Comparison of ENCODE assay signal across 8 mouse cellular contexts in genomic region chr9:32901287-32901686, GRCm38 (mm10).
A peak's percentile ranks its signal among the peaks of the same experiment; 100 is the strongest.
DNase-seq lines count a peak whose midpoint lies in the region; ATAC-seq and TF ChIP-seq lines count a peak whose summit lies in the region.

No protein-coding gene starts in this region.

- no peak for ATAC-seq in liver, embryonic 12.5 days
- ATAC-seq in heart, embryonic 15.5 days (replicated peaks; ENCODE audit: insufficient number of reproducible peaks, insufficient read depth, low FRiP score, low read depth): peak; percentile 64
- ATAC-seq in forebrain, embryonic 12.5 days (ENCODE audit: low FRiP score): no peak
- no peak for ATAC-seq in hindbrain, embryonic 16.5 days

- TF ChIP-seq POLR2A in liver, adult 2 months (IDR thresholded peaks at IDR 0.05; ENCODE audit: extremely low read depth, insufficient read depth, low read length): no peak

- H3K4me2 ChIP-seq in liver, embryonic 12.5 days: no peak overlapping the region
- no peak overlapping the region for H3K4me2 ChIP-seq in heart, embryonic 15.5 days
- H3K4me2 ChIP-seq in forebrain, embryonic 12.5 days: no peak overlapping the region
- no peak overlapping the region for H3K4me2 ChIP-seq in hindbrain, embryonic 16.5 days (ENCODE audit: low read length)

- no peaks in the 10 kb centered on the region for H3K36me3 ChIP-seq in liver, adult 2 months (ENCODE audit: control insufficient read depth, insufficient read depth, low read length)
- H3K36me3 ChIP-seq in liver, embryonic 12.5 days: no peaks in the 10 kb centered on the region
- no peaks in the 10 kb centered on the region for H3K36me3 ChIP-seq in heart, embryonic 15.5 days
- no peaks in the 10 kb centered on the region for H3K36me3 ChIP-seq in limb, embryonic 10.5 days
- no peaks in the 10 kb centered on the region; the same call in 1 of the 2 replicates for H3K36me3 ChIP-seq in splenic B cell, adult 2 months (ENCODE audit: control insufficient read depth, insufficient read depth, low read length, poor library complexity, severe bottlenecking)
- no peaks in the 10 kb centered on the region for H3K36me3 ChIP-seq in forebrain, embryonic 12.5 days (replicated peaks)
- H3K36me3 ChIP-seq in hindbrain, embryonic 16.5 days (ENCODE audit: control insufficient read depth, insufficient read depth, low read length): no peaks in the 10 kb centered on the region

- H3K4me3 ChIP-seq in liver, adult 2 months (ENCODE audit: insufficient read depth, low read depth, low read length): no peak overlapping the region
- no peak overlapping the region for H3K4me3 ChIP-seq in liver, embryonic 12.5 days
- H3K4me3 ChIP-seq in heart, embryonic 15.5 days: no peak overlapping the region
- H3K4me3 ChIP-seq in limb, embryonic 10.5 days: no peak overlapping the region
- no peak overlapping the region for H3K4me3 ChIP-seq in forebrain, embryonic 12.5 days (replicated peaks)
- no peak overlapping the region for H3K4me3 ChIP-seq in hindbrain, embryonic 16.5 days (ENCODE audit: low read length)

- no peak overlapping the region for H3K9ac ChIP-seq in liver, adult 2 months (ENCODE audit: low read depth, low read length)
- no peak overlapping the region for H3K9ac ChIP-seq in liver, embryonic 12.5 days
- no peak overlapping the region for H3K9ac ChIP-seq in heart, embryonic 15.5 days
- no peak overlapping the region for H3K9ac ChIP-seq in forebrain, embryonic 12.5 days
- no peak overlapping the region for H3K9ac ChIP-seq in hindbrain, embryonic 16.5 days (ENCODE audit: low read depth, low read length)

- H3K79me2 ChIP-seq in liver, adult 2 months (ENCODE audit: control insufficient read depth, insufficient read depth, low read length): no peaks in the 10 kb centered on the region

- TF ChIP-seq CTCF in liver, adult 2 months (IDR thresholded peaks at IDR 0.05; ENCODE audit: low read depth, low read length): no peak

- WGBS in liver, adult 2 months: 39% methylated on average over 4 of the region's 4 CpGs
- WGBS in liver, embryonic 12.5 days (ENCODE audit: insufficient replicate concordance): 38% methylated on average over 4 of the region's 4 CpGs
- 57% methylated on average over 4 of the region's 4 CpGs for WGBS in heart, embryonic 15.5 days
- WGBS in limb, embryonic 10.5 days: 65% methylated on average over 4 of the region's 4 CpGs
- WGBS in forebrain, embryonic 12.5 days: 48% methylated on average over 4 of the region's 4 CpGs
- 25% methylated on average over 4 of the region's 4 CpGs for WGBS in hindbrain, embryonic 16.5 days

- no peaks in the 10 kb centered on the region for H3K9me3 ChIP-seq in liver, embryonic 12.5 days (replicated peaks)
- H3K9me3 ChIP-seq in heart, embryonic 15.5 days (replicated peaks): no peaks in the 10 kb centered on the region
- no peaks in the 10 kb centered on the region for H3K9me3 ChIP-seq in limb, embryonic 10.5 days (replicated peaks)
- H3K9me3 ChIP-seq in forebrain, embryonic 12.5 days: no peaks in the 10 kb centered on the region
- H3K9me3 ChIP-seq in hindbrain, embryonic 16.5 days (ENCODE audit: control insufficient read depth, low read length): no peaks in the 10 kb centered on the region

- DNase-seq in liver, adult 2 months (ENCODE audit: extremely low read depth, low read depth, low spot score): peak; percentile 17
- DNase-seq in limb, embryonic 10.5 days (ENCODE audit: low spot score): no peak
- peak; percentile 4 for DNase-seq in splenic B cell, adult 2 months (ENCODE audit: low read depth, low spot score)
- DNase-seq in layer of hippocampus, postnatal 25 days (ENCODE audit: extremely low spot score in 1 of 2, low spot score in 1 of 2): no peak

- H3K27ac ChIP-seq in liver, adult 2 months (replicated peaks; ENCODE audit: insufficient read depth, low read depth, low read length): peak overlapping the region; percentile 73
- H3K27ac ChIP-seq in liver, embryonic 12.5 days: no peak overlapping the region
- peak overlapping the region; percentile 35; the same call in 1 of the 2 replicates for H3K27ac ChIP-seq in heart, embryonic 15.5 days
- peak overlapping the region; percentile 62 for H3K27ac ChIP-seq in limb, embryonic 10.5 days
- no peak overlapping the region for H3K27ac ChIP-seq in forebrain, embryonic 12.5 days
- no peak overlapping the region for H3K27ac ChIP-seq in hindbrain, embryonic 16.5 days (ENCODE audit: low read depth, low read length)

- H3K27me3 ChIP-seq in liver, adult 2 months (ENCODE audit: control insufficient read depth, insufficient read depth, low read length): no peaks in the 10 kb centered on the region
- H3K27me3 ChIP-seq in liver, embryonic 12.5 days (replicated peaks): no peaks in the 10 kb centered on the region
- no peaks in the 10 kb centered on the region for H3K27me3 ChIP-seq in heart, embryonic 15.5 days
- no peaks in the 10 kb centered on the region for H3K27me3 ChIP-seq in limb, embryonic 10.5 days (ENCODE audit: low read depth, poor library complexity, severe bottlenecking)
- no peaks in the 10 kb centered on the region for H3K27me3 ChIP-seq in splenic B cell, adult 2 months (ENCODE audit: control insufficient read depth, insufficient read depth, low read length, poor library complexity, severe bottlenecking)
- no peaks in the 10 kb centered on the region for H3K27me3 ChIP-seq in forebrain, embryonic 12.5 days
- H3K27me3 ChIP-seq in hindbrain, embryonic 16.5 days (replicated peaks; ENCODE audit: control insufficient read depth, insufficient read depth, low read length): no peaks in the 10 kb centered on the region

- H3K4me1 ChIP-seq in liver, adult 2 months (ENCODE audit: control insufficient read depth, insufficient read depth, low read length): peaks cover 5% of the 10 kb centered on the region
- H3K4me1 ChIP-seq in liver, embryonic 12.5 days: no peaks in the 10 kb centered on the region
- peaks cover 4% of the 10 kb centered on the region for H3K4me1 ChIP-seq in heart, embryonic 15.5 days (replicated peaks)
- peaks cover 12% of the 10 kb centered on the region for H3K4me1 ChIP-seq in limb, embryonic 10.5 days
- H3K4me1 ChIP-seq in forebrain, embryonic 12.5 days: no peaks in the 10 kb centered on the region
- no peaks in the 10 kb centered on the region for H3K4me1 ChIP-seq in hindbrain, embryonic 16.5 days (ENCODE audit: control insufficient read depth, insufficient read depth, low read depth, low read length)

Comparison
In these comparisons a context has a peak if more than half of its experiments do, and no peak if none do; other contexts are left out.
1. H3K27ac ChIP-seq: peak in liver, adult 2 months (single experiment), heart, embryonic 15.5 days (single experiment) and limb, embryonic 10.5 days (single experiment); none in liver, embryonic 12.5 days (single experiment), forebrain, embryonic 12.5 days (single experiment) and hindbrain, embryonic 16.5 days (single experiment).
2. DNase-seq: peak in liver, adult 2 months (single experiment) and splenic B cell, adult 2 months (single experiment); none in limb, embryonic 10.5 days (single experiment) and layer of hippocampus, postnatal 25 days (0 of 2).